Mouse (Mus musculus): Measurements from ENCODE around the gene Pde8a. TPM values are rescaled to one million over a fixed set of nuclear protein-coding genes. Genes with fewer than 3 reads are reported as not detected.

Pde8a gene
- total RNA-seq, 2 experiments from 2014 or later = 7.2 to 8.4 TPM

GRCm38 (mm10) chr7:81336432-81336786 lies 123.0 kb downstream of the Pde8a start:
- TF ChIP-seq CTCF (conservative IDR thresholded peaks at IDR 0.05) = peak; percentile 71
- H3K4me3 ChIP-seq = no peak overlapping the region
- DNase-seq (ENCODE audit: low spot score in 2 of 2) = no peak
- peak overlapping the region; percentile 67; the same call in 1 of the 2 replicates for H3K27ac ChIP-seq

GRCm38 (mm10) chr7:81337785-81338521 lies 124.6 kb downstream of the Pde8a start:
- no peak for TF ChIP-seq CTCF (conservative IDR thresholded peaks at IDR 0.05)
- Histone ChIP-seq H3K27ac (no peak overlapping the region), H3K4me3 (no peak overlapping the region)
- no peak for DNase-seq (ENCODE audit: low spot score in 2 of 2)

GRCm38 (mm10) chr7:81338522-81338873 lies 125.1 kb downstream of the Pde8a start:
- no peak for TF ChIP-seq CTCF (conservative IDR thresholded peaks at IDR 0.05)
- DNase-seq (ENCODE audit: low spot score in 2 of 2) = no peak
- no peak overlapping the region for H3K4me3 ChIP-seq
- H3K27ac ChIP-seq = no peak overlapping the region

GRCm38 (mm10) chr7:81339783-81340182 lies 126.4 kb downstream of the Pde8a start:
- Histone ChIP-seq H3K4me3 (no peak overlapping the region), H3K27ac (no peak overlapping the region)
- DNase-seq (ENCODE audit: low spot score in 2 of 2) = peak in 1 of 2 experiments; percentile 45
- peak; percentile 78 for TF ChIP-seq CTCF (conservative IDR thresholded peaks at IDR 0.05)

GRCm38 (mm10) chr7:81341563-81341962 lies 128.2 kb downstream of the Pde8a start:
- peak in 1 of 2 experiments; percentile 45 for DNase-seq (ENCODE audit: low spot score in 2 of 2)
- Histone ChIP-seq H3K27ac (no peak overlapping the region), H3K4me3 (no peak overlapping the region)
- peak; percentile 84 for TF ChIP-seq CTCF (conservative IDR thresholded peaks at IDR 0.05)

DNA sequence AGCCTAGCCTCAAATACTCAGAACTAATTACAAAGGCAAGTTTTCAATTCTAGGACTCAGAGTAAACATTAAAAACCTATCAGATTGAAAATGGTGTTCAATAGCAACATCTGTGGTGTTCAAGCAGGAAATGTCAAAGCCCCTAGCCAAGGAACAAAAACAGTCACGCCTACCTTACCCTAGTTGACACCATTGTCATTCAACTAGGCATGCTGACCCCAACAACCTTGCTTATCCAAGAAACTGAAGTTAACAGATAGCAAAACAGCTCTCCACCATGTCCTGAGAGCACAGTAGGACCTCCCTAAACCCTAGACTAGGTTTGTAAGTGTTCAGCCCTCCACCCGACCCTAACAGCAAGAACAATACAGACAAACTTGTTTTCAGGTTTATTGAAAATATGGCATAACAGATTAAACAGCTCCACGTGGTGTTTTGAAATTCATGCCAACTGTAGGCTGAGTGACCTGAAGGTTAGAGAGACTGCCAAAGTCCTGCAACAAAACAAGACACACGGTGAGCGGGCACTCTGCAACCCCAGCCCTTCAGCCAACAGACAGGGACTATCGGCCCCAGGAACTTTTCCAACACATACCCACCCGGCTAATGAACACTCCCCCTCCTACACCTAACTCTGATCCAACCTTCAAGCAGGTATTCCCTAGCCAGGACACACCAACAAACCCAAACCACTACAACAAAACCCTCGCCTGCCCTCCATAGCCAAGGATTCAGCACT lies 129.1 kb downstream of the Pde8a start:
- Histone ChIP-seq H3K4me3 (peak overlapping the region; percentile 77), H3K27ac (peak overlapping the region; percentile 89; the same call in 1 of the 2 replicates)
- no peak for TF ChIP-seq CTCF (conservative IDR thresholded peaks at IDR 0.05)
- no peak for DNase-seq (ENCODE audit: low spot score in 2 of 2)

- Histone ChIP-seq H3K4me3 (peak overlapping the region; percentile 77), H3K27ac (peak overlapping the region; percentile 89)
- TF ChIP-seq CTCF (conservative IDR thresholded peaks at IDR 0.05) = no peak
- DNase-seq (ENCODE audit: low spot score in 2 of 2) = no peak
Measured at GRCm38 (mm10) chr7:81343316-81343715, 129.9 kb downstream of the Pde8a start.

DNA sequence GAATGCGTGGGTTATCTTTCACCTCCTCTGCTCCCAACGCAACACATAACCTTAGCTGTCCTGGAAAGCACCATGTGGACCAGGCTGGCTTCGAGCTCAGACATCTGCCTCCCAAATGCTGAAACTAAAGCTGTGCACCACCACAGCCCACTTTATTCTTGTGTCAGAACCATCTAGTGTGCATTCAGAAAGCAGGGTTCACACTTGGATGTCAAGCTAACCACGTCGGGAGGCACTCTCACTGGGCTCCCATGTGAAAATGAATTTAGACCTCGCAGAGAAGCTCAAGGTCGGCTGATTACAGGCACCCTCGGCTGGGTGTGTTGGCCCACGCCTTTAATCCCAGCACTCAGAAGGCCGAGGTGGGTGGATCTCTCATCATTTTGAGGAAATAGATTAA lies 130.4 kb downstream of the Pde8a start:
- H3K27ac ChIP-seq = peak overlapping the region; percentile 89
- no peak for TF ChIP-seq CTCF (conservative IDR thresholded peaks at IDR 0.05)
- no peak for DNase-seq (ENCODE audit: low spot score in 2 of 2)
- H3K4me3 ChIP-seq = peak overlapping the region; percentile 77

- DNase-seq (ENCODE audit: low spot score in 2 of 2) = peak; percentile 94 to 99
- Histone ChIP-seq H3K27ac (peak within 1 kb of the TSS; percentile 89), H3K4me3 (peak within 1 kb of the TSS; percentile 77)
- peak; percentile 100 for TF ChIP-seq CTCF (conservative IDR thresholded peaks at IDR 0.05)
Measured at GRCm38 (mm10) chr7:81344544-81345446, 131.4 kb downstream of the Pde8a start, which contains the start of gene Rps17. Rps17 (minus strand) TSS chr7:81345254.

DNA sequence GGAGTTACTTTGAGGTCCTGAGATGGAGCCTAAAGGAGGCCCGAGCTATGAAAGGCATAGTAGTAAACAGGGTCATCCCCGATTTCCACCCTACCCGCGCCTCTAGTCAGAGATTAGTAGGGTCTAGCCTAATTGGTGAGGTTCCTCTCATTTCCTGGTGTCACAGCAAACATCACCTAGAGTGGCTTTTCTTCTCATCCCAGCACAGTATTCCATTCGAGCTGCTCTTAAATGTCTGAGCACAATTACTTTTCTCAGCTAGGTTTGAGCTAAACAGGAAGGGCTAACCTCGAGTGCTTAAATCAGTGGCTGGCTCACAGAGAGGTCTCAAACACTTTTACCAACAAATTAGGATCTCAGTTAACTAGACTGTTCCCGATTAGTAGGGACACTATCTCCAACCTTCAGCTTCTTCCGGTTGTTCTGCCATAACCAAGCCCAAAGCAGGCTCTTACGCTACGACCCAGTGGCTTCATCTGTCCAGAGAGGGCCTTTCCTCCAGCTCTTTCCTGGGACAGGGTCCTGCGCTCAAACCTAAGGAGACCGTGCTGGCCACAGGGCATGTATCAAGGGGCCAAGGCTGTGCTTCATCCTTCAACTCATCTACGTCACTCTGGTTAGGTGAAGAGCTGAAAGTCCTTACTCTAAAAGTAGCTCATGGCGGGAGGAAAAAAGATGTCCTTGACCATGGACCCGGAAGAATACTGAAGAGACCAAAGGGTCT lies 132.2 kb downstream of the Pde8a start:
- peak overlapping the region; percentile 86 for H3K27ac ChIP-seq
- no peak for TF ChIP-seq CTCF (conservative IDR thresholded peaks at IDR 0.05)
- H3K4me3 ChIP-seq = peak overlapping the region; percentile 77

DNA sequence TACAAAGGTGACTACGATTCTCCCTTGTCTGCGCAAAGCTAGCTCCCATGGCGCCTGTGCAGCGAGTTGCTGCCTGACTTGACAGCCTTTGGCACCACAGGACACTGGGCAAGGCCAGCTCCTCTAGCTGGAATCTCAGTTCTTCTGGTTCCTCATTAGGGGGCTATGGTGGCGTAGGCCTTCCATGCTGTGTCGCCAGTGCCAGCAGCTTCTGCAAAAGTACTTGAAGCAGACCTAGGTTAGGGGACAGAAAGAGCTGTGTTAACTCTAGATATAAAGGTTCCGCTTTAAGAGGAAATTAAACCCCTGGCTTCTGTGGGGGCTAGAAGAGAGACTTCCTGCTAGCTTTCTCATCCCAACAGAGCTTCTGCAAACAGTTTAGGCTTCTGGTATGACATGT lies 134.8 kb downstream of the Pde8a start:
- no peak overlapping the region for H3K4me3 ChIP-seq
- no peak overlapping the region for H3K27ac ChIP-seq
- DNase-seq (ENCODE audit: low spot score in 2 of 2) = no peak
- no peak for TF ChIP-seq CTCF (conservative IDR thresholded peaks at IDR 0.05)

More for the DNA sequence above, 132.2 kb downstream of the Pde8a start:
- DNase-seq (ENCODE audit: low spot score in 2 of 2) = no peak

DNA sequence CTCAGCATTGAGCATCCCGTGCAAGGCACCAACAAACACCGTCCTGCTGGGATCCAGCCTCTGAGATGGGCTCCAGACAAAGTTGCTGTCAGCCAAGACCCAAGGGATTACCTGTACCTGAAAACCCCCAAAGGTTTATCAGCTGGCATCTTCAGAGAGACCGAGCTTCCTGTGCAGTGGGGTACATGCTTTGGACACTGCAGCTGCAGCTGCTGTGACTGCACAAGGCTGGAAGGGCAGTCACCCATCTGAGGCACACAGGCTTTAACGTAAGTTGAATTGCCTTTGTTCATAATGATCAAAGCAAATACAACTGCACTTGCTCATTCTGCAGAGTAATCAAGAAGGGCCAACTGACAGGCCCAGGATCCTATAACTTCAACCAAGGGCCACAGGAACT lies 138.4 kb downstream of the Pde8a start:
- Histone ChIP-seq H3K4me3 (no peak overlapping the region), H3K27ac (no peak overlapping the region)
- DNase-seq (ENCODE audit: low spot score in 2 of 2) = no peak
- no peak for TF ChIP-seq CTCF (conservative IDR thresholded peaks at IDR 0.05)

Data from layer of hippocampus, adult 2 months (tissue).